Mouse (Mus musculus) ES-Bruce4 (cell line): ENCODE measurements at regions not wholly inside any gene's neighbourhood (a gene's known extent, or its start where the extent isn't known, plus 50 kb on each side); places are given as distances from the start of the nearest gene placed in this dataset.

Experiments used
- CTCF ChIP-seq: IDR thresholded peaks from one replicate; pipeline ENCODE4 v1.8.1; 2011; ENCODE audit warnings: low read depth, low read length
- EP300 ChIP-seq: IDR thresholded peaks from 2 replicates; pipeline ENCODE4 v1.6.1; 2011; ENCODE audit warnings: low read depth, low read length; ENCODE audit not compliant: insufficient read depth
- POLR2A ChIP-seq: IDR thresholded peaks from one replicate; pipeline ENCODE4 v1.8.1; 2011; ENCODE audit warnings: low read length; ENCODE audit not compliant: insufficient read depth

GRCm38 (mm10) chr7:83088125-83088524, 221.0 kb downstream of the Mex3b start:
- TF ChIP-seq POLR2A (no peak), CTCF (no peak), EP300 (no peak)
